ENCODE assay signal across 30 mouse cellular contexts in genomic region chr17:56560131-56560530, GRCm38 (mm10). TPM values are rescaled to one million over a fixed set of nuclear protein-coding genes. Genes with fewer than 3 reads are reported as not detected.
DNase-seq lines count a peak whose midpoint lies in the region; ATAC-seq and TF ChIP-seq lines count a peak whose summit lies in the region.
"Had no signal": no experiment of that assay in that cellular context is flagged by ENCODE, and none has a peak within 500 bp of the region (broad histone marks: within the 10 kb centered on the region; RNA-seq: fewer than 3 reads in every experiment).

No protein-coding gene starts in this region.

- no peaks in the 10 kb centered on the region for H3K4me1 ChIP-seq in lung, postnatal 0 days (ENCODE audit: insufficient read depth, low read depth, low read length)
- H3K4me1 ChIP-seq: embryonic facial prominence, embryonic 13.5 days; embryonic facial prominence, embryonic 15.5 days; forebrain, embryonic 10.5 days; forebrain, embryonic 12.5 days had no signal

- H3K27ac ChIP-seq in lung, postnatal 0 days (ENCODE audit: low read length) = no peak overlapping the region
- H3K27ac ChIP-seq: embryonic facial prominence, embryonic 13.5 days; embryonic facial prominence, embryonic 15.5 days; forebrain, embryonic 10.5 days; forebrain, embryonic 12.5 days had no signal

- WGBS in lung, postnatal 0 days = 17% methylated on average over 1 of the region's 1 CpGs

- DNase-seq in lung, postnatal 0 days (ENCODE audit: low spot score) = peak; percentile 53
- DNase-seq in lung, postnatal 10 days = no peak
- peak; percentile 33 for DNase-seq in lung, postnatal 36 days
- no peak for DNase-seq in lung, postnatal 4 days
- peak; percentile 48 for DNase-seq in adipocyte (ENCODE audit: low spot score)
- no peak for DNase-seq in thymus, postnatal 36 days
- DNase-seq: adrenal gland, postnatal 25 days; B cell, adult 2 months; cerebellum, adult 11 months; cerebellum, adult 18-20 months; cerebellum, adult 8-10 months; cerebellum, adult 9-11 months; cerebellum, postnatal 14 days; cerebellum, postnatal 36 days; embryo, embryonic 11 days had no signal

- no peaks in the 10 kb centered on the region for H3K27me3 ChIP-seq in lung, postnatal 0 days (replicated peaks; ENCODE audit: insufficient read depth, low read length)
- H3K27me3 ChIP-seq: CH12.LX; embryonic facial prominence, embryonic 13.5 days; embryonic facial prominence, embryonic 15.5 days; forebrain, embryonic 12.5 days; Patski had no signal

- no peak overlapping the region for H3K4me2 ChIP-seq in lung, postnatal 0 days (replicated peaks; ENCODE audit: low read depth, low read length)
- H3K4me2 ChIP-seq: embryonic facial prominence, embryonic 13.5 days; embryonic facial prominence, embryonic 15.5 days; forebrain, embryonic 12.5 days had no signal

- peaks cover 32% of the 10 kb centered on the region; the same call in 1 of the 2 replicates for H3K36me3 ChIP-seq in lung, postnatal 0 days (ENCODE audit: insufficient read depth, low read length)

- H3K9me3 ChIP-seq in lung, postnatal 0 days (ENCODE audit: low read length) = no peaks in the 10 kb centered on the region
- H3K9me3 ChIP-seq: embryonic facial prominence, embryonic 13.5 days; embryonic facial prominence, embryonic 15.5 days; forebrain, embryonic 10.5 days; forebrain, embryonic 12.5 days; G1E had no signal

- no peak for TF ChIP-seq CTCF in lung, postnatal 0 days (IDR thresholded peaks at IDR 0.05)

- H3K4me3 ChIP-seq in lung, postnatal 0 days (ENCODE audit: low read depth, low read length) = no peak overlapping the region
- H3K4me3 ChIP-seq: embryonic facial prominence, embryonic 13.5 days; embryonic facial prominence, embryonic 15.5 days; erythroblast, embryonic 14.5 days; forebrain, embryonic 10.5 days; forebrain, embryonic 12.5 days had no signal

- no peak overlapping the region for H3K9ac ChIP-seq in lung, postnatal 0 days (replicated peaks; ENCODE audit: low read depth)
- H3K9ac ChIP-seq: embryonic facial prominence, embryonic 13.5 days; embryonic facial prominence, embryonic 15.5 days; forebrain, embryonic 12.5 days had no signal

- TF ChIP-seq EP300 in lung, postnatal 0 days (IDR thresholded peaks at IDR 0.05) = no peak

- ATAC-seq in lung, postnatal 0 days = 0 out of 2 replicates have a peak, but pooled peaks have one; percentile 15
- ATAC-seq: activated CD4-positive, CD25-positive, alpha-beta regulatory T cell, adult 4 months; CD4-positive, CD25-positive, alpha-beta regulatory T cell, adult 4 months; forebrain, embryonic 14.5 days; forebrain, embryonic 16.5 days; Patski had no signal

RNA-seq across cellular contexts. Expression of gene Gm20219, which starts 5.9 kb away (rescaled TPM):
- 3.5 and 3.8 TPM in 2 replicates for polyA plus RNA-seq in lung, postnatal 0 days (2015; fragmentation: Nextera tagmentation; extraction: Ambion mirVana)

RNA-seq across cellular contexts. Expression of gene Safb2, which starts 24.3 kb away (rescaled TPM):
- 36.8 and 39.8 TPM in 2 replicates for polyA plus RNA-seq in lung, postnatal 0 days (2015; fragmentation: Nextera tagmentation; extraction: Ambion mirVana)

RNA-seq across cellular contexts. Expression of gene Safb, which starts 24.5 kb away (rescaled TPM):
- 43.4 and 47.1 TPM in 2 replicates for polyA plus RNA-seq in lung, postnatal 0 days (2015; fragmentation: Nextera tagmentation; extraction: Ambion mirVana)

RNA-seq across cellular contexts. Expression of gene Znrf4, which starts 47.9 kb away (rescaled TPM):
- polyA plus RNA-seq in lung, postnatal 0 days (2015; fragmentation: Nextera tagmentation; extraction: Ambion mirVana) = not detected in 2 replicates
- polyA plus RNA-seq: activated CD4-positive, CD25-positive, alpha-beta regulatory T cell, adult 4 months; adrenal gland, adult 2 months; brain, embryonic 14.5 days; CD4-positive, CD25-positive, alpha-beta regulatory T cell, adult 4 months; embryonic facial prominence, embryonic 11.5 days; embryonic facial prominence, embryonic 13.5 days; embryonic facial prominence, embryonic 15.5 days; erythroblast, embryonic 14.5 days; forebrain, embryonic 10.5 days; forebrain, embryonic 12.5 days; forebrain, embryonic 16.5 days; G1E; Patski had no signal

RNA-seq across cellular contexts. Expression of gene 2410015M20Rik, which starts 49.4 kb away (rescaled TPM):
- 201 and 230 TPM in 2 replicates for polyA plus RNA-seq in lung, postnatal 0 days (2015; fragmentation: Nextera tagmentation; extraction: Ambion mirVana)

Comparison
In these comparisons a context has a peak if more than half of its experiments do, and no peak if none do; other contexts are left out.
1. DNase-seq: peak in lung, postnatal 0 days (single experiment), lung, postnatal 36 days (single experiment) and adipocyte (single experiment); none in lung, postnatal 10 days (single experiment), lung, postnatal 4 days (0 of 2) and thymus, postnatal 36 days (0 of 2).